Mouse (Mus musculus) erythroblast, embryonic 14.5 days (primary cell): ENCODE data around the gene Tnfrsf19.

Experiments used
- GATA1 ChIP-seq: IDR thresholded peaks from 2 replicates; pipeline ENCODE4 v1.6.1; 2012; ENCODE audit warnings: low read length, inconsistent platforms, mixed read lengths
- TAL1 ChIP-seq: IDR thresholded peaks from 3 replicates; pipeline ENCODE4 v1.6.1; 2012; ENCODE audit warnings: low read length, inconsistent platforms, mixed read lengths

DNA sequence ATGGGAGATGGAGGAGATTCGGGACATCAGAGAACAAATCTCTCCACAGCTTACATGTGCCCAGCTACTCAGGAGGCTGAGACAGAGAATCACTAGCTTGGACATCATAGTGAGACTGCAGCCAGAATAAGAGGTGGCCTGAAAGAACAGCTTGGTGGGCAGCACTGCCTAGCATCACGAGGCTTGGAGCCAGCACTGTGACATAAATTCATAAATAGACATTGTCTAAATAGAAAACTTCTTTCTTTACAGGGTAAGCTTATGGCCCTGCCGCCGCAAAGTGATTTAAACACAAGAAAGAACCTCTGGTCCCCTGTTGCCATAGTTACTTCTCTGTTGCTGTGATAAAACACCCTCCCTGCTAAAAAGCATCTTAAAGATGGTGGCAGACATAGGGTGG is 54.1 kb downstream of the Tnfrsf19 start:
- TF ChIP-seq GATA1 (no peak), TAL1 (no peak)
